Mouse (Mus musculus): ENCODE data around the gene Hdc. TPM values are rescaled to one million over a fixed set of nuclear protein-coding genes. Genes with fewer than 3 reads are reported as not detected.

Gene Hdc
- total and polyA plus RNA-seq, 3 experiments: 2.8 to 5.5 TPM; not detected in 1

DNA sequence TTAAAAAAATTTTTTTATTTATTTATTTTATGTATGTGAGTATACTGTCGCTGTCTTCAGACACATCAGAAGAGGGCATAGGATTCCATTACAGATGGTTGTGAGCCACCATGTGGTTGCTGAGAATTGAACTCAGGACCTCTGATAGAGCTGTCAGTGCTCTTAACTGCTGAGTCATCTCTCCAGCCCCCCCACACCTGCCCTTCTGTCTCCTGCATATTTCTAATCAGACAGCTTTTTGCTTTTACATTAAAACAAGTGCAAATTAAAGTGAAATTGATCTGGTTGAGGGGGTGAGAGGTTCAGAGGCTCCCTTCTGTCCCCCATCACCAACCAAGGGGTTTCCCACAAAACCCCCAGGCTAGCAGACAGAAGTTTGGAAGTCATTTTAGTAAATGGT lies 39.8 kb downstream of the Hdc start:
- peaks cover 0 to 1% of the 10 kb centered on the region in 2 experiments; a peak in 1 of 4 replicates for H3K27me3 ChIP-seq (ENCODE audit: control insufficient read depth in 1 of 2, insufficient read depth in 2 of 2, low read length in 2 of 2)
- DNase-seq (ENCODE audit: low read depth, low spot score): no peak
- H3K36me3 ChIP-seq (ENCODE audit: control insufficient read depth in 1 of 2, insufficient read depth in 2 of 2, low read length in 2 of 2): no peaks in the 10 kb centered on the region
- no peak overlapping the region for H3K27ac ChIP-seq (ENCODE audit: control insufficient read depth, low read depth, low read length)
- no peaks in the 10 kb centered on the region for H3K4me1 ChIP-seq (ENCODE audit: control insufficient read depth in 1 of 2, insufficient read depth in 2 of 2, low read length in 2 of 2)
- no peak overlapping the region for H3K4me3 ChIP-seq (ENCODE audit: control insufficient read depth in 1 of 2, insufficient read depth in 1 of 2, low read depth in 2 of 2, low read length in 2 of 2)
- no peak overlapping the region for H3K9ac ChIP-seq (ENCODE audit: control insufficient read depth, low read depth, low read length, poor library complexity, severe bottlenecking)
- no peaks in the 10 kb centered on the region for H3K79me2 ChIP-seq (ENCODE audit: control insufficient read depth, insufficient read depth, low read length, poor library complexity)
- no peak for TF ChIP-seq MAX (IDR thresholded peaks at IDR 0.05; ENCODE audit: low read length)
- no peak for TF ChIP-seq EP300 (IDR thresholded peaks at IDR 0.05; ENCODE audit: low read depth in 1 of 2, low read length in 2 of 2)
- no peak for TF ChIP-seq POLR2A (IDR thresholded peaks at IDR 0.05; ENCODE audit: control insufficient read depth in 1 of 2, insufficient read depth in 1 of 2, low read depth in 1 of 2, low read length in 2 of 2, poor library complexity in 1 of 2)
- no peak for TF ChIP-seq UBTF (IDR thresholded peaks at IDR 0.05; ENCODE audit: borderline replicate concordance, insufficient read depth, low read depth, low read length)
- no peak for TF ChIP-seq ZC3H11A (IDR thresholded peaks at IDR 0.05; ENCODE audit: low read depth, low read length)
- TF ChIP-seq SIN3A (IDR thresholded peaks at IDR 0.05; ENCODE audit: low read length): no peak
- TF ChIP-seq ZNF384 (IDR thresholded peaks at IDR 0.05; ENCODE audit: low read depth, low read length): no peak
- TF ChIP-seq POLR2AphosphoS2 (IDR thresholded peaks at IDR 0.05; ENCODE audit: low read length): no peak
- no peak for TF ChIP-seq MAFK (IDR thresholded peaks at IDR 0.05; ENCODE audit: borderline replicate concordance, low read depth, low read length)
- no peak for TF ChIP-seq TAL1 (IDR thresholded peaks at IDR 0.05; ENCODE audit: low read length)
- no peak for TF ChIP-seq ETS1 (IDR thresholded peaks at IDR 0.05; ENCODE audit: low read depth, low read length)
- TF ChIP-seq MEF2A (IDR thresholded peaks at IDR 0.05; ENCODE audit: extremely low read depth, insufficient replicate concordance, low read depth, low read length, poor library complexity, severe bottlenecking): no peak
- TF ChIP-seq SMC3 (IDR thresholded peaks at IDR 0.05; ENCODE audit: low read depth, low read length): no peak
- no peak for TF ChIP-seq TCF12 (IDR thresholded peaks at IDR 0.05; ENCODE audit: low read depth, low read length)
- no peak for TF ChIP-seq CHD2 (IDR thresholded peaks at IDR 0.05; ENCODE audit: low read length)
- no peak for TF ChIP-seq USF1 (IDR thresholded peaks at IDR 0.05; ENCODE audit: low read depth, low read length)
- TF ChIP-seq BHLHE40 (IDR thresholded peaks at IDR 0.05; ENCODE audit: borderline replicate concordance, low read depth, low read length): no peak
- TF ChIP-seq E2F4 (IDR thresholded peaks at IDR 0.05; ENCODE audit: borderline replicate concordance, low read depth, low read length): no peak
- H3K9me3 ChIP-seq (replicated peaks; ENCODE audit: insufficient read depth, low read length): no peaks in the 10 kb centered on the region

DNA sequence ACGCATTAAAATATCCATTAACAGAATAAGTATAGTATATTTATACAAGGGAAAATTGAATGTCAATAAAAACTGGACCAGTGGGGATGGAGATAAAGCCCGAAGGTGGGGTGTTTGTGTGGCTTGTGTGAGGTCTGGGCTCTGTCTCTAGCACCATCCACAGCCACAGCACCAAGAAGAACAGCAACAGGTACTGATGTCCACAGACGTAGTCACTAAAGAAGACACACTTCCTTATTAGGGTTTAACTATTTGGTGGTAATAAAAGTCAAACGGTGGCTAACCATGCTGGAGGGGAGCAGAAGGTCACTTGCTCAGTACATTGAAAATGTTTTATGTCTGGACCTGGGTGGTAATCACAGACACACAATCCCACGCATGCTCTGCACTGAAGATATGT lies 41.7 kb downstream of the Hdc start:
- Histone ChIP-seq H3K9ac (ENCODE audit: control insufficient read depth, low read depth, low read length, poor library complexity, severe bottlenecking) (no peak overlapping the region), H3K4me3 (ENCODE audit: control insufficient read depth in 1 of 2, insufficient read depth in 1 of 2, low read depth in 2 of 2, low read length in 2 of 2) (no peak overlapping the region), H3K79me2 (ENCODE audit: control insufficient read depth, insufficient read depth, low read length, poor library complexity) (no peaks in the 10 kb centered on the region), H3K27me3 (ENCODE audit: control insufficient read depth in 1 of 2, insufficient read depth in 2 of 2, low read length in 2 of 2) (peaks cover 0 to 1% of the 10 kb centered on the region in 2 experiments; a peak in 2 of 4 replicates), H3K9me3 (replicated peaks; ENCODE audit: insufficient read depth, low read length) (no peaks in the 10 kb centered on the region), H3K36me3 (ENCODE audit: control insufficient read depth in 1 of 2, insufficient read depth in 2 of 2, low read length in 2 of 2) (no peaks in the 10 kb centered on the region), H3K27ac (ENCODE audit: control insufficient read depth, low read depth, low read length) (no peak overlapping the region), H3K4me1 (ENCODE audit: control insufficient read depth in 1 of 2, insufficient read depth in 2 of 2, low read length in 2 of 2) (no peaks in the 10 kb centered on the region)
- no peak for DNase-seq (ENCODE audit: low read depth, low spot score)
- no peak for TF ChIP-seq ZKSCAN1 (IDR thresholded peaks at IDR 0.05; ENCODE audit: low read depth, low read length)
- no peak for TF ChIP-seq JUND (IDR thresholded peaks at IDR 0.05; ENCODE audit: low read depth, low read length)
- no peak for TF ChIP-seq POLR2A (IDR thresholded peaks at IDR 0.05; ENCODE audit: control insufficient read depth in 1 of 2, insufficient read depth in 1 of 2, low read depth in 1 of 2, low read length in 2 of 2, poor library complexity in 1 of 2)
- TF ChIP-seq NRF1 (IDR thresholded peaks at IDR 0.05; ENCODE audit: insufficient read depth, low read depth, low read length, poor library complexity, severe bottlenecking): no peak
- no peak for TF ChIP-seq MYC (IDR thresholded peaks at IDR 0.05; ENCODE audit: low read depth, low read length)
